Mouse (Mus musculus): ENCODE data around the gene Rfx3. TPM values are rescaled to one million over a fixed set of nuclear protein-coding genes. Genes with fewer than 3 reads are reported as not detected.
A peak's percentile ranks its signal among the peaks of the same experiment; 100 is the strongest.

Gene Rfx3
- total and polyA plus RNA-seq, 3 experiments, result 0.76 to 1.4 (median 1.2) TPM

DNA sequence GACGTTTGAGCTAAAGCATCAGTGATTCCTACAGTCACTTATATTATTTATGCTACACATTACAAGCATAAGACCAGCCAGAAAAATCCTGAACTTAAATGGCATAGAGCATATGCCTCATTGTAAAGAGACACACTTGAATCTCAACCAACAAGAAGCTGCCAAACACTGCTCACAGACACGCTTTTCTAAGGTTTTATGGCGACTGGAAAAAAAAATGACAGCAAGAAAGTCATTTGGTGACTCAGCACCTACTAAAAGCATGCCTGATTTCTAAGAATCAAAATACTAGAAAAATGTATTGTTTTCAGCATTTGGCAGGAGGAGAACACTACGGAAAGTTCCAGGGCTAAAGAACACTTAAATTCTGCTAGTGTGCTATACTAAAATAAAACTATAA, 163.9 kb downstream of the Rfx3 start:
- dilution Hi-C loops (cut with MboI; ENCODE audit: extremely low pct_ligation_motif_present, extremely low pct_unique_long_range_greater_than_20kb, low sequenced_read_pairs), result no loop called here
- TF ChIP-seq SIN3A (IDR thresholded peaks at IDR 0.05; ENCODE audit: low read length) (no peak), NRF1 (IDR thresholded peaks at IDR 0.05; ENCODE audit: low read depth, low read length) (no peak), MAZ (IDR thresholded peaks at IDR 0.05; ENCODE audit: low read depth, low read length) (no peak), EP300 (IDR thresholded peaks at IDR 0.05; ENCODE audit: low read length) (no peak), PAX5 (IDR thresholded peaks at IDR 0.05; ENCODE audit: low read length) (no peak), ZKSCAN1 (IDR thresholded peaks at IDR 0.05; ENCODE audit: borderline replicate concordance, low read depth, low read length) (no peak), KAT2A (IDR thresholded peaks at IDR 0.05; ENCODE audit: insufficient replicate concordance, low read length) (no peak), ZC3H11A (IDR thresholded peaks at IDR 0.05; ENCODE audit: low read depth, low read length) (no peak), RCOR1 (conservative IDR thresholded peaks at IDR 0.05; ENCODE audit: low read depth, low read length) (no peak), BHLHE40 (IDR thresholded peaks at IDR 0.05; ENCODE audit: low read depth, low read length) (no peak), NELFE (IDR thresholded peaks at IDR 0.05; ENCODE audit: low read depth, low read length) (no peak), MYC (IDR thresholded peaks at IDR 0.05; ENCODE audit: low read depth, low read length) (no peak), IRF4 (IDR thresholded peaks at IDR 0.05; ENCODE audit: low read depth, low read length) (no peak), MAFK (IDR thresholded peaks at IDR 0.05; ENCODE audit: insufficient replicate concordance, low read length) (no peak), USF1 (IDR thresholded peaks at IDR 0.05; ENCODE audit: low read depth, low read length) (no peak), POLR2A (IDR thresholded peaks at IDR 0.05; ENCODE audit: low read depth, low read length) (no peak), MAX (IDR thresholded peaks at IDR 0.05; ENCODE audit: low read length) (no peak), TBP (conservative IDR thresholded peaks at IDR 0.05; ENCODE audit: low read depth, low read length) (no peak)
- no peaks in the 10 kb centered on the region for H3K27me3 ChIP-seq (replicated peaks)
- no peak overlapping the region for H3K9ac ChIP-seq (ENCODE audit: insufficient read depth, low read depth)
- in situ Hi-C loops (cut with MboI; ENCODE audit: low pct_ligation_motif_present, low pct_unique_long_range_greater_than_20kb, low sequenced_read_pairs), result no loop called here
- no peak overlapping the region for H3K27ac ChIP-seq (ENCODE audit: insufficient read depth, low read depth)
- no peak for DNase-seq (ENCODE audit: extremely low read depth)
- peaks cover 0 to 4% of the 10 kb centered on the region in 2 experiments for H3K36me3 ChIP-seq (replicated peaks in 1 of 2; ENCODE audit: control insufficient read depth in 1 of 2, insufficient read depth in 1 of 2, low read length in 1 of 2)
- H3K4me1 ChIP-seq (ENCODE audit: control insufficient read depth in 1 of 2, insufficient read depth in 2 of 2), result no peaks in the 10 kb centered on the region
- H3K4me2 ChIP-seq (ENCODE audit: insufficient read depth, low read depth, poor library complexity, severe bottlenecking), result no peak overlapping the region
- H3K9me3 ChIP-seq (replicated peaks; ENCODE audit: low read length), result no peaks in the 10 kb centered on the region
- H3K4me3 ChIP-seq (replicated peaks in 1 of 3; ENCODE audit: low read depth in 2 of 3, low read length in 2 of 3, poor library complexity in 1 of 3), result no peak overlapping the region
- H3K79me2 ChIP-seq (replicated peaks; ENCODE audit: control insufficient read depth, extremely low read depth, insufficient read depth, poor library complexity, severe bottlenecking), result no peaks in the 10 kb centered on the region

DNA sequence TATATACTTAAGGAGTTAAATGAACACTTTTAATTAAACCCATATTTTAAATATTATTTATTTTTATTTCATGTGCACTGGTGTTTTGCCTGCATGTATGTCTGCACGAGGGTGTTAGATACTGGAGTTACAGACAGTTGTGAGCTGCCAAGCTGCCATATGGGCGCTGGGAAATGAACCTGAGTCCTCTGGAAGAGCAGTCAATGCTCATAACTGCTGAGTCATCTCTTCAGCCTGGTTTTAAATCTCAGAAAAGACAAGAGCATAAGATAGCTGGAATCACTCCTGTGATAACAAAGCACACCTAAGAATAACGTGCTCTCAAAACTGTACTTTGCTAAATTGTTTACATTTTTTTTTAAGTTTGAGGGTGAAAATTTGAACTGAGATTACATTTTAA, 172.3 kb downstream of the Rfx3 start:
- H3K9me3 ChIP-seq (replicated peaks; ENCODE audit: low read length), result no peaks in the 10 kb centered on the region
- in situ Hi-C loops (cut with MboI; ENCODE audit: low pct_ligation_motif_present, low pct_unique_long_range_greater_than_20kb, low sequenced_read_pairs), result no loop called here
- no peak overlapping the region for H3K27ac ChIP-seq (ENCODE audit: insufficient read depth, low read depth)
- H3K9ac ChIP-seq (ENCODE audit: insufficient read depth, low read depth), result no peak overlapping the region
- H3K79me2 ChIP-seq (replicated peaks; ENCODE audit: control insufficient read depth, extremely low read depth, insufficient read depth, poor library complexity, severe bottlenecking), result no peaks in the 10 kb centered on the region
- H3K36me3 ChIP-seq (replicated peaks in 1 of 2; ENCODE audit: control insufficient read depth in 1 of 2, insufficient read depth in 1 of 2, low read length in 1 of 2), result no peaks in the 10 kb centered on the region
- H3K27me3 ChIP-seq (replicated peaks), result no peaks in the 10 kb centered on the region
- no peak overlapping the region for H3K4me2 ChIP-seq (ENCODE audit: insufficient read depth, low read depth, poor library complexity, severe bottlenecking)
- DNase-seq (ENCODE audit: extremely low read depth), result no peak
- TF ChIP-seq E2F4 (IDR thresholded peaks at IDR 0.05; ENCODE audit: insufficient replicate concordance, low read depth, low read length) (no peak), PAX5 (IDR thresholded peaks at IDR 0.05; ENCODE audit: low read length) (no peak), POLR2A (IDR thresholded peaks at IDR 0.05; ENCODE audit: low read depth, low read length) (no peak), MAFK (IDR thresholded peaks at IDR 0.05; ENCODE audit: insufficient replicate concordance, low read length) (peak; percentile 72), CHD2 (IDR thresholded peaks at IDR 0.05; ENCODE audit: low read length) (no peak), MEF2A (IDR thresholded peaks at IDR 0.05; ENCODE audit: borderline replicate concordance, low read depth, low read length) (no peak), GABPA (IDR thresholded peaks at IDR 0.05; ENCODE audit: insufficient replicate concordance, low read depth, low read length) (no peak)
- dilution Hi-C loops (cut with MboI; ENCODE audit: extremely low pct_ligation_motif_present, extremely low pct_unique_long_range_greater_than_20kb, low sequenced_read_pairs), result no loop called here
- H3K4me1 ChIP-seq (ENCODE audit: control insufficient read depth in 1 of 2, insufficient read depth in 2 of 2), result no peaks in the 10 kb centered on the region
- H3K4me3 ChIP-seq (replicated peaks in 1 of 3; ENCODE audit: low read depth in 2 of 3, low read length in 2 of 3, poor library complexity in 1 of 3), result no peak overlapping the region

Measured in CH12.LX (cell line).